Mouse (Mus musculus) cerebellum, adult 2 months (tissue): Measurements from ENCODE around the gene Ssbp3.

Experiments
- CTCF ChIP-seq: fragments of 200-500 bp; IDR thresholded peaks from 2 replicates; pipeline ENCODE4 v1.5.1; 2011; ENCODE audit warnings: low read depth, mild to moderate bottlenecking, control low read depth, low read length, moderate library complexity, borderline replicate concordance; ENCODE audit not compliant: insufficient read depth
- POLR2A ChIP-seq: fragments of 200-500 bp; IDR thresholded peaks from 2 replicates; pipeline ENCODE4 v1.6.1; 2011; ENCODE audit warnings: low read length, control low read depth, borderline replicate concordance; ENCODE audit not compliant: insufficient read depth

- TF ChIP-seq POLR2A (no peak), CTCF (no peak)
Observed at GRCm38 (mm10) chr4:107020287-107021000, 109.9 kb downstream of the Ssbp3 start.
